Mouse (Mus musculus) G1E (cell line): ENCODE measurements around the gene Scmh1.

Experiments
- CTCF ChIP-seq: IDR thresholded peaks from 2 replicates; pipeline ENCODE4 v1.5.1; 2012; ENCODE audit warnings: low read depth, low read length, inconsistent platforms, mixed read lengths
- GATA1 ChIP-seq: IDR thresholded peaks from 2 replicates; pipeline ENCODE4 v1.6.1; 2012; ENCODE audit warnings: borderline replicate concordance, low read length, inconsistent platforms, mixed read lengths
- TAL1 ChIP-seq: conservative IDR thresholded peaks from 2 replicates; pipeline ENCODE4 v1.6.1; 2012; ENCODE audit warnings: low read depth, low read length, inconsistent platforms, mixed read lengths

- TF ChIP-seq CTCF = no peak
- TF ChIP-seq TAL1 = no peak
- no peak for TF ChIP-seq GATA1
Observed at GRCm38 (mm10) chr4:120528171-120528570, 123.1 kb downstream of the Scmh1 start.
